Mouse (Mus musculus) thymus, postnatal 0 days (tissue): ENCODE results near the gene Tmem52. TPM values are rescaled to one million over a fixed set of nuclear protein-coding genes. Genes with fewer than 3 reads are reported as not detected.

ENCODE experiments used
- DNase-seq: peaks from one replicate; pipeline ENCODE4 v3.0.0-alpha.2; 2015; ENCODE audit warnings: low spot score
- polyA plus RNA-seq: library from polyadenylated mRNA; unstranded; fragments of >200 nt; fragmentation: Nextera tagmentation; extraction: Ambion mirVana; gene quantifications from 2 replicates; pipeline ENCODE4 v1.2.1, GENCODE M21; 2015

The Tmem52 gene
- polyA plus RNA-seq, 1 experiment from 2014 or later = 0.79 TPM

DNA sequence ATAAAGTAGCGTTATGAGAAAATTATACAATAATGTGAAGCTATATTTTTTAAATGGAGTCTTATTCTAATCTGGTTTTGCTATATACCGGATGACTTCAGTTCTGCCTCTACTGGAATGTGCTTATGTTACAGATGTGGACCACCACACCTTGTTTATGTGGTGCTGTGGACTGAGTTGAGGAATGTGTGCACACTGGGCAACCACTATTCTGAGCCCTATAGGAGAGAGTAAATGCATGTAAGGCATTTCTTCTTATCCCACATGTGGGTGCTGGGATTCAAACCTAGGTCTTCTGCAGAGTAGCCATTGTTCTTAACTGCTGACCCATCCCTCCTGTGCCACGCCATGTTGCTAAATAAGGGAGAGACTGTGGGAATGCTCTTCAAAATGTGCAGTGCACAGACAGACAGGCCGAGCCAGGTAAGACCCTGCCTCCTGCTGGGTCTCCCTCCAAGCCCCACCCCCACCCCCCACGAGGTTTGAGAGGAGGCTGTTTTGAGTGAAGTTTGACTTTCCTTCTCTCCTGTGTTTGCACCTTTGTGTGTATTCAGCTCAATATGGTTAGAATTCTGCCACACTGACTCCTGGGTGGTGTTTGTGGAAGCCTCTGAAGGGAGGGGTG lies 36.9 kb downstream of the Tmem52 start:
- no peak for DNase-seq

DNA sequence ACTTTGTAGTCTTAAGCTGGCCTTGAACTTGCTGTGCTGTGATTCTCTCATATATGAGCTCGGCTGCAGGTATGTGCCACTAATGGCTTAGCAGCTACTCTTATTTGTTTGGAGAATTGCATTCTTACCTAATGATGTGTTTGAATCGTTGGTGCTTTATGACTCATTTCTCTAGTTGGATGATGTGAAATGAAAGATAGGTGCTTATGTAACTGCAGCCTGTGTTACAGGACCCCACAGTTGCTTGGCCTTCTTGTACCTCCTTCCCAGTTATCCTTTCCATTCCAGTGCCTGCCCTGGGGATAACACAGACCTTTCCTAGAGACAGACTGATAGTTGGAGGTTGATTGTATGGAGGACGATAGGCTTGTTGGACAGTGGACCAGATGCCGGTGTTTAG lies 39.7 kb downstream of the Tmem52 start:
- DNase-seq = no peak

DNA sequence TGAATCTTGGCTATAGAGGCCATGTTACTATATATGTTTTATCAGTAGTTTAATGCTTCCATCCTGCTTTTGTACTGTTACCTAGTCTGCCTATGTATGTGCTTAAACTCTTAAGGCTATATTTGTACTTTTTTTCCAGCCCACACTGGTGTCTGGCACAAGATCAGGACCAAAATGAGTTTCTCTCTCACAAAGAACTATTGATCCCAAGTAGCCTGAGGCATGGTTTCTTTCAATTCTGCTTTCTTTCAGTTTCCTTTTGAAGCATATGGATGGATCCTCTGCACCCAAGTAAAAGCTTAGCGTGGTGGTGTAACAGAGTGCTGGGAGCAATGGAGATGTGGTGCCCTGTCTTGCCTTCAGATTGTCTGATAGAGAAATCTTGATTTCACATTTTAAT lies 42.1 kb downstream of the Tmem52 start:
- DNase-seq = no peak

DNA sequence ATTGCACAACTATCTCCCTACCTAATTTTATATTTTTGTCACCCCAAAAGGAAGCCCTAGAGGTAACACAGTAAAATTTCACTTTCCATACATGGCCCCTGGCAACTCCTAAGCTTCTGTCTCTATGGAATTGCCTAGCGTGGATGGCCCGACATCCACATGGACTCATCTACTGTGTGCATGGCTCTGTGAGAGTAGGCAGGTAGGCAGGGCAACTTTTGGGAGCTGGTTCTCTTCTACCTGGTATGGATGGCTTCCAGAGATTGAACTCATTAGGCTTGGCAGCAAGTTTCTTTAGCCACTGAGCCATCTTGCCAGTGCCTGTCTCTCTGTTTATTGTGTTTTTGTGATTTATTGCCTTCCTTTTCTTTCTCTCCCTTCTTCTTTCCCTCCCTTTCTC lies 45.9 kb downstream of the Tmem52 start:
- no peak for DNase-seq

DNA sequence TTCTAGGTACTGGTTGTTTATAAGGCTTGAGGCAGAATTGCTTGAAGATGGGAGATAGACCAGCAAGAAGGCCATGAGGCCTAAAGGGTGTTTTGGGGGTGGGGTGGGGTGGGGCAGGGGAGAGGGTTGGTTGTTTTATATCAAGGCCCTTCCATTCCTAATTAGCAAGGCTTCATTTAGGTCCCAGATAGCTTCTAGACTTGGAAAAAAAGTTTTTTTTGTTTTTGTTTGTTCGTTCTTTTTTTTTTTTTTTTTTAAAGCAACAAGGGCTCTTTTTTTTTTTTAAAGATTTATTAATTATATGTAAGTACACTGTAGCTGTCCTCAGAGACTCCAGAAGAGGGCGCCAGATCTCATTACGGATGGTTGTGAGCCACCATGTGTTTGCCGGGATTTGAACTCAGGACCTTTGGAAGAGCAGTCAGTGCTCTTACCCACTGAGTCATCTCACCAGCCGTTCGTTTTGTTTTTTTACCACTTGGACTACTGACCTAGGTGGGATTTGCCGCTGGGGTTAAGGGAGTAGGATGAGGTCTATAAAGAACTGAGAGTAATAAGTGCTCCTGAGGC lies 49.1 kb downstream of the Tmem52 start:
- no peak for DNase-seq

Other genes starting within 250 kb of the Tmem52 start
- 8.1 and 9.3 TPM in 2 replicates for gene Ski, start 246.5 kb upstream of the Tmem52 start, polyA plus RNA-seq
- 67.9 and 71.3 TPM in 2 replicates for gene Faap20, start 219.3 kb upstream of the Tmem52 start, polyA plus RNA-seq
- 7.3 and 9.9 TPM in 2 replicates for gene Prkcz, start 107.8 kb upstream of the Tmem52 start, polyA plus RNA-seq
- 0.50 and 0.79 TPM in 2 replicates for gene Gabrd, start 71.0 kb upstream of the Tmem52 start, polyA plus RNA-seq
- 13.9 and 15.2 TPM in 2 replicates for gene Cfap74, start 59.9 kb upstream of the Tmem52 start, polyA plus RNA-seq
- 288 and 312 TPM in 2 replicates for gene Gnb1, start 22.2 kb downstream of the Tmem52 start, polyA plus RNA-seq
- 85.1 and 92.5 TPM in 2 replicates for gene Nadk, start 93.3 kb downstream of the Tmem52 start, polyA plus RNA-seq
- 6.3 and 7.5 TPM in 2 replicates for gene Slc35e2, start 132.3 kb downstream of the Tmem52 start, polyA plus RNA-seq
- 65.7 and 76.3 TPM in 2 replicates for gene Cdk11b, start 155.7 kb downstream of the Tmem52 start, polyA plus RNA-seq
- not detected in 2 replicates for gene Gm10563, start 176.3 kb downstream of the Tmem52 start, polyA plus RNA-seq
- gene Mmp23, start 184.3 kb downstream of the Tmem52 start, polyA plus RNA-seq = 7.5 and 8.3 TPM in 2 replicates
- gene Mib2, start 200.1 kb downstream of the Tmem52 start, polyA plus RNA-seq = 14.2 and 14.4 TPM in 2 replicates
- 4.4 and 5.2 TPM in 2 replicates for gene Fndc10, start 225.2 kb downstream of the Tmem52 start, polyA plus RNA-seq
- 194 and 202 TPM in 2 replicates for gene Ssu72, start 235.7 kb downstream of the Tmem52 start, polyA plus RNA-seq